Mouse (Mus musculus) liver, embryonic 14.5 days (tissue): ENCODE measurements around the gene Ntng1. TPM values are rescaled to one million over a fixed set of nuclear protein-coding genes. Genes with fewer than 3 reads are reported as not detected.

Experiments used
- ATAC-seq: fragments of 200-750 bp; cut with Nextera tagmentation; 2 replicates; pipeline ENCODE4 v1.8.0; 2017; ENCODE audit warnings: moderate number of reproducible peaks, mild to moderate bottlenecking, moderate library complexity; ENCODE audit not compliant: insufficient read depth
- DNase-seq, 3 experiments: peaks; one replicate each; pipeline ENCODE4 v3.0.0-alpha.2; 2012 to 2013; ENCODE audit warnings: low read depth in 3 of 3, low spot score in 3 of 3
- H3K27ac ChIP-seq: fragments of 300-500 bp; sonication (generic); 2 replicates; pipeline ENCODE4 v1.5.1; 2014; ENCODE audit warnings: moderate library complexity, mild to moderate bottlenecking, control low read depth, inconsistent platforms
- H3K27me3 ChIP-seq: fragments of 300-500 bp; sonication (generic); 2 replicates; pipeline ENCODE4 v1.6.1; 2014; ENCODE audit warnings: mild to moderate bottlenecking, low read length, moderate library complexity; ENCODE audit not compliant: control insufficient read depth, insufficient read depth
- H3K36me3 ChIP-seq: fragments of 300-500 bp; sonication (generic); replicated peaks from 2 replicates; pipeline ENCODE4 v1.6.1; 2014; ENCODE audit warnings: low read depth; ENCODE audit not compliant: control insufficient read depth, insufficient read depth
- H3K4me1 ChIP-seq, 2 experiments: fragments of 200-500 bp in 1 of 2; fragments of 300-500 bp in 1 of 2; sonication (generic) in 1 of 2; replicated peaks; 2 replicates each; pipeline ENCODE4 v1.6.1; 2012 to 2014; ENCODE audit warnings: antibody characterized with exemption in 1 of 2, inconsistent platforms in 1 of 2, low read length in 1 of 2; ENCODE audit not compliant: control insufficient read depth in 2 of 2, insufficient read depth in 2 of 2
- H3K4me2 ChIP-seq: fragments of 300-500 bp; sonication (generic); 2 replicates; pipeline ENCODE4 v1.6.1; 2014; ENCODE audit warnings: low read depth, mild to moderate bottlenecking, control low read depth, moderate library complexity
- H3K4me3 ChIP-seq, 2 experiments: fragments of 200-500 bp in 1 of 2; fragments of 300-500 bp in 1 of 2; sonication (generic) in 1 of 2; 2 replicates each; pipeline ENCODE4 v1.5.1; 2012 to 2014; ENCODE audit warnings: low read depth in 2 of 2, low read length in 2 of 2, mild to moderate bottlenecking in 2 of 2, control low read depth in 1 of 2, inconsistent platforms in 1 of 2, moderate library complexity in 1 of 2; ENCODE audit not compliant: insufficient read depth in 1 of 2
- H3K9ac ChIP-seq: fragments of 300-500 bp; sonication (generic); replicated peaks from 2 replicates; pipeline ENCODE4 v1.6.1; 2014; ENCODE audit warnings: mild to moderate bottlenecking, control low read depth, moderate library complexity
- H3K9me3 ChIP-seq: fragments of 300-500 bp; sonication (generic); 2 replicates; pipeline ENCODE4 v1.6.1; 2016; ENCODE audit warnings: low read length, mixed read lengths; ENCODE audit not compliant: control insufficient read depth
- CTCF ChIP-seq: IDR thresholded peaks from 2 replicates; pipeline ENCODE4 v1.5.1; 2016; ENCODE audit warnings: antibody characterized with exemption, low read depth, control low read depth
- EP300 ChIP-seq: IDR thresholded peaks from 2 replicates; pipeline ENCODE4 v1.6.1; 2016; ENCODE audit warnings: antibody characterized with exemption, low read depth
- WGBS: fragments of 180-500 bp; shearing (Covaris S2); extraction: QIAGEN DNeasy Blood & Tissue Kit; methylation state at CpG from one replicate; pipeline ENCODE4 v1.1.7; 2014; ENCODE audit not compliant: insufficient replicate concordance; 5-methylcytosine and 5-hydroxymethylcytosine counted together
- polyA plus RNA-seq, 2 experiments: library from polyadenylated mRNA; depleted of rRNA in 1 of 2; stranded (reverse) in 1 of 2; unstranded in 1 of 2; fragments of >200 nt; fragmentation: Nextera tagmentation in 1 of 2; extraction: Ambion mirVana in 1 of 2; gene quantifications; 2 replicates each; pipeline versions ENCODE4 v1.2.1 to v1.2.3; 2012 to 2014

Gene Ntng1
- polyA plus RNA-seq, 2 experiments = 0.03 to 0.04 TPM

DNA sequence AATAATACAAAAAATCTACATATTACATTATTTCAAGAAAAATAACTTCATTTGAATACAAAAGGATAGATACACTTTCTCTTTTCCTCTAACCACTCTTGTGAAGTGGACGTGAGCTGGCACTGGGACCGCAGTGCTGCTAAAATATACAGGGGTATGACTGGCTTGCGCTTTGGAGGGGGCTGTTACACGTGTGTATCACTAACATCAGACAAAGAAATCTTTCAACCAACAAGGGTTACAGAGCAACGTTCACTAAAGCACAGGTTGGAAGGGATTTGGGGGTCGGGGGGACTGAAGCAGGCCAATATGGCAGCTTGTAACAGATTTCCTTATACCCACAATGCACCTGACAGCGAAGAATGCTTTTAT, 361.9 kb downstream of the Ntng1 start:
- Histone ChIP-seq H3K4me1 (no peaks in the 10 kb centered on the region), H3K9ac (no peak overlapping the region), H3K9me3 (no peaks in the 10 kb centered on the region), H3K36me3 (no peaks in the 10 kb centered on the region), H3K27ac (no peak overlapping the region), H3K27me3 (no peaks in the 10 kb centered on the region), H3K4me2 (no peak overlapping the region), H3K4me3 (no peak overlapping the region)
- 45% methylated on average over 7 of the region's 7 CpGs for WGBS
- TF ChIP-seq CTCF = no peak
- TF ChIP-seq EP300 = no peak
- no peak for DNase-seq
- no peak for ATAC-seq

DNA sequence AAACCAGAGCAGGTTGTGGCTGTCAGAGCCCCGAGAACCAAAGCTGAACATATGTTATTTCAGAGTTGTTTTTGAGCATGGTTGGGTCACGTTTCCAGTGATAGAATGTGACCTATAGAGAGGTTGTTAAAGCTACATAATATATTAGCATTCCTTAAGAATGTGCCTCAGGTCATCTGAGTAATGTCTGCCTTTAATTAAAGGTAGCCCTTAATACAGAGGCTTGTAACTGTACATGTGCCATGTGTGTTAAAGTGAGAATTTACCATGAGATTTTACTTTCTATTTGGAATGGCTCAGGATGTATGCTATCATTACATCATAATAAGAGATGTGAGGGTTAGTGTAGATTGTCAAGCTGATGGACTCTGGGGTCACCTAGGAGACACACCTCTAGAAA, 368.6 kb downstream of the Ntng1 start:
- TF ChIP-seq CTCF (no peak), EP300 (no peak)
- no peak for DNase-seq
- H3K4me1 ChIP-seq = no peaks in the 10 kb centered on the region
- H3K9ac ChIP-seq = no peak overlapping the region
- no peak overlapping the region for H3K4me2 ChIP-seq
- H3K36me3 ChIP-seq = no peaks in the 10 kb centered on the region
- WGBS = 40% methylated on average over 2 of the region's 2 CpGs
- H3K27me3 ChIP-seq = no peaks in the 10 kb centered on the region
- no peak overlapping the region for H3K4me3 ChIP-seq
- no peak overlapping the region for H3K27ac ChIP-seq
- no peak for ATAC-seq
- H3K9me3 ChIP-seq = no peaks in the 10 kb centered on the region

DNA sequence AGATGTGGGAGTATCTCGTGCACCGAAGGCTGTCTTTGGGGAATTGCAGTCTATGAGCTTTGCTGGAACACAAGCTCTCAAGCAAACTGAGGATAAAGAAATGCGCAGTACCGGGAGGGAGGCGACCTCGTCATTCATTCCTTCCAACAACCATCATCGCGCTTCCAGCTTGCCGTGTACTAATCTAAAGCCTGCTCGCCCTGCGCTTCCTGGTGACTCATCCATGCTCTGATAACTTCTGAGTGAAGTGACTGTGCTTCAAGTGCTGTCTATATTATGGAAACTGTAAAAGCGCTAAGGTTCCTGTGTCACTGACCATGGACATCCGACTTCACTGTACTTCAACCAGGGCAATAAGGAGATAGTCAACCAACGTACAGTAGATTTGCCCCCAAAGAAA, 371.7 kb downstream of the Ntng1 start:
- no peak for TF ChIP-seq CTCF
- no peak for TF ChIP-seq EP300
- DNase-seq = no peak

DNA sequence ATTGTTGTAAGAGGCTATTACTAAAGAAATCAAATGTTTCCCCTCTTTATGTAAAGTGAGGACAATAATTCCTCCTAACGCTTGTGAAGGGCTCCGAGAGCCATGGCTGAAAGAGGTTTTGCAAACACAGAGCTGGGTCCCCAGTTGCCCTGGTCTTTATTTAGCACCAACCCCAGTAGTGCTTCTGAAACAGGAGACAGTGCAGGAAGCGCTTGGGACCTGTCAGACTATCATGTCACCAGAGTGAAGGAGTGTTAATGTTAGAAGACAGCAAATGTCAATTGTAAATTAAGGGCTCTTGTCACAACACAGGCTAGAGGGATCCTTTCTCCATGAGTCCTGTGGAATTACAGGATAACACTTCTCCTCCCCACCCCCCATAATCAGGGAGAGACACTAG, 376.9 kb downstream of the Ntng1 start:
- H3K4me3 ChIP-seq = no peak overlapping the region
- no peak overlapping the region for H3K9ac ChIP-seq
- H3K4me2 ChIP-seq = no peak overlapping the region
- no peak for ATAC-seq
- H3K36me3 ChIP-seq = no peaks in the 10 kb centered on the region
- H3K9me3 ChIP-seq = no peaks in the 10 kb centered on the region
- no peaks in the 10 kb centered on the region for H3K27me3 ChIP-seq
- TF ChIP-seq EP300 (no peak), CTCF (no peak)
- 66% methylated on average over 3 of the region's 3 CpGs for WGBS
- H3K4me1 ChIP-seq = no peaks in the 10 kb centered on the region
- H3K27ac ChIP-seq = no peak overlapping the region
- no peak for DNase-seq

More for the DNA sequence above, 371.7 kb downstream of the Ntng1 start:
- Histone ChIP-seq H3K9me3 (no peaks in the 10 kb centered on the region), H3K27me3 (no peaks in the 10 kb centered on the region), H3K36me3 (no peaks in the 10 kb centered on the region), H3K4me1 (no peaks in the 10 kb centered on the region), H3K4me3 (no peak overlapping the region), H3K9ac (no peak overlapping the region), H3K4me2 (no peak overlapping the region), H3K27ac (no peak overlapping the region)
- no peak for ATAC-seq
- 50% methylated on average over 14 of the region's 14 CpGs for WGBS

DNA sequence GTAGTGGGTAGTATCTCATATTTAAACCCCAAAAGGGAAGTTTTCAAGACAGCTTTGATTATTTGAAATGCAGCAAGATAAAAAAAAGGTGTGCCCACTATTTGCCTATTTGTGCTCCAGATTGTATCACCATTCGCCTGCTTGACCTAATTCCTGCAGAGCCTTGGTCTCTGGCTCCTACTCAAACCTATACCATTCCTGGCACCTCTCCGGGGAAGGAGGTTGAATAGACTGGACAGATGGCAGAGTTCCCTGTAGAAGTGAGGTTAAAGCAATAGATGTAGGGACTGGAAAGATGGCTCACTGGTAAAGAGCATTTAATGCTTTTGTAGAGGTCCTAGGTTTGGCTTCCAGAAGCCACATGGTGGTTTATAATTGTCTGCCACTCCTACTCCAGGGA, 378.2 kb downstream of the Ntng1 start:
- H3K36me3 ChIP-seq = no peaks in the 10 kb centered on the region
- WGBS = 51% methylated on average over 2 of the region's 2 CpGs
- TF ChIP-seq CTCF (no peak), EP300 (no peak)
- H3K9ac ChIP-seq = no peak overlapping the region
- no peaks in the 10 kb centered on the region for H3K4me1 ChIP-seq
- DNase-seq (no peak), ATAC-seq (no peak)
- H3K4me3 ChIP-seq = no peak overlapping the region
- no peaks in the 10 kb centered on the region for H3K27me3 ChIP-seq
- H3K4me2 ChIP-seq = no peak overlapping the region
- H3K27ac ChIP-seq = no peak overlapping the region
- H3K9me3 ChIP-seq = no peaks in the 10 kb centered on the region

DNA sequence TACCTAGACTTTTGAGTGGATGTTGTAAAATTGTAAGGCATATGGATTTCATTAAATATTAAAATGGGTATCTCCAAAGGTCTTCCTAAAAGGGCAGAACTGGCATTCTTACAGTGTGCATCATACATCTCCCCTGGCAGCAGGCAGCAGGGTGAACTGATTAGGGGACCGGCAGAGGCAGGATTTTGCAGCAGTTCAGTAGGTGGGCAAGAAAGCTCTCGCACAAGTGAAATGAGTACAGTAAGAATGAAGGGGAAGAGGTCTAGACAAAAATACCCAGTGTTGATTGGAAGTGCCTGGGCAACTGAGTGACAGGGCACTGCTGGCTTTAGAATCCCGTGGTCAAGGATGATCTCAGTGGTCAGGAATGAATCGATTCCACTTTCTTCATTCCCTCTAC, 378.7 kb downstream of the Ntng1 start:
- ATAC-seq = no peak
- TF ChIP-seq EP300 = no peak
- TF ChIP-seq CTCF = no peak
- no peaks in the 10 kb centered on the region for H3K4me1 ChIP-seq
- H3K4me3 ChIP-seq = no peak overlapping the region
- WGBS = 42% methylated on average over 4 of the region's 4 CpGs
- H3K9ac ChIP-seq = no peak overlapping the region
- H3K36me3 ChIP-seq = no peaks in the 10 kb centered on the region
- DNase-seq = no peak
- no peak overlapping the region for H3K4me2 ChIP-seq
- H3K27me3 ChIP-seq = no peaks in the 10 kb centered on the region
- H3K27ac ChIP-seq = no peak overlapping the region
- no peaks in the 10 kb centered on the region for H3K9me3 ChIP-seq
